Mouse (Mus musculus) brain, embryonic 14.5 days (tissue): ENCODE measurements at regions not wholly inside any gene's neighbourhood (a gene's known extent, or its start where the extent isn't known, plus 50 kb on each side); places are given as distances from the start of the nearest gene placed in this dataset.

ENCODE experiments used
- CTCF ChIP-seq: fragments of 200-500 bp; IDR thresholded peaks from 2 replicates; pipeline ENCODE4 v1.5.1; 2012; ENCODE audit warnings: inconsistent platforms, mild to moderate bottlenecking, moderate library complexity, borderline replicate concordance; ENCODE audit not compliant: insufficient read depth, insufficient read length; ENCODE audit errors: extremely low read depth
- POLR2A ChIP-seq: fragments of 200-500 bp; IDR thresholded peaks from 2 replicates; pipeline ENCODE4 v1.6.1; 2012; ENCODE audit warnings: mild to moderate bottlenecking, inconsistent platforms, borderline replicate concordance; ENCODE audit not compliant: poor library complexity, insufficient read depth, insufficient read length, severe bottlenecking; ENCODE audit errors: extremely low read depth

DNA sequence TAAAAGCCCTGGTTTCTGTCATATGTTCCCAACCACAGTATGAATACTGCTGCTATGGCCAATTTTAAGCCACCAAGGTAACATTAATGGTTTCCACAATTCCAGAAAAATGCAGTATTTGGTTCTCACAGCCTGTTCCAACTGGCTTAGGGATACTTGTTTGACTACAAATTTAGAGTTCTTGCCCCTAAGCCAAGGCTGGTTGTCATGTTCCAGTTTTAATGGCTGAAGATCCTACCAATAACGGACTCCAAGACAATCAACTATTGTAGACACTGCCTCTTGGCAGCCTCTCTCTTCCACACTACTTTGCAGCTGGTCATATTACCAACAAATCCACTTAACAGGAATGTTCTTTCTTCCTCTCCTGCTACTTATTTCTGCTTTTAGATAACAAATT lies 470.0 kb upstream of the Mpdz start:
- no peak for TF ChIP-seq CTCF
- TF ChIP-seq POLR2A, result no peak
